Mouse (Mus musculus): ENCODE measurements around the gene Hspb11. TPM values are rescaled to one million over a fixed set of nuclear protein-coding genes. Genes with fewer than 3 reads are reported as not detected.

The Hspb11 gene
- polyA plus RNA-seq, 1 experiment from 2014 or later: 42.0 TPM

Other genes with a start within 250 kb of the Hspb11 start
- gene Mrpl37, start 186.7 kb upstream of the Hspb11 start, polyA plus RNA-seq (2016; fragmentation: Nextera tagmentation; extraction: Ambion mirVana): 94.2 and 95.4 TPM in 2 replicates
- gene Cyb5rl, start 186.6 kb upstream of the Hspb11 start, polyA plus RNA-seq (2016; fragmentation: Nextera tagmentation; extraction: Ambion mirVana): 4.3 and 5.2 TPM in 2 replicates
- 0.34 and 0.37 TPM in 2 replicates for gene Cdcp2, start 156.7 kb upstream of the Hspb11 start, polyA plus RNA-seq (2016; fragmentation: Nextera tagmentation; extraction: Ambion mirVana)
- gene Tmem59, start 75.2 kb upstream of the Hspb11 start, polyA plus RNA-seq (2016; fragmentation: Nextera tagmentation; extraction: Ambion mirVana): 398 and 399 TPM in 2 replicates
- gene Tceanc2, start 74.5 kb upstream of the Hspb11 start, polyA plus RNA-seq (2016; fragmentation: Nextera tagmentation; extraction: Ambion mirVana): 26.9 and 28.8 TPM in 2 replicates
- gene Ldlrad1, start 44.4 kb upstream of the Hspb11 start, polyA plus RNA-seq (2016; fragmentation: Nextera tagmentation; extraction: Ambion mirVana): not detected in 2 replicates
- 66.3 and 67.6 TPM in 2 replicates for gene Lrrc42, start 61 bp upstream of the Hspb11 start, polyA plus RNA-seq (2016; fragmentation: Nextera tagmentation; extraction: Ambion mirVana)
- gene Dio1, start 53.6 kb downstream of the Hspb11 start, polyA plus RNA-seq (2016; fragmentation: Nextera tagmentation; extraction: Ambion mirVana): not detected in 2 replicates
- 48.9 and 50.5 TPM in 2 replicates for gene Yipf1, start 60.8 kb downstream of the Hspb11 start, polyA plus RNA-seq (2016; fragmentation: Nextera tagmentation; extraction: Ambion mirVana)
- 26.7 and 27.1 TPM in 2 replicates for gene Ndc1, start 114.2 kb downstream of the Hspb11 start, polyA plus RNA-seq (2016; fragmentation: Nextera tagmentation; extraction: Ambion mirVana)
- gene Glis1, start 181.0 kb downstream of the Hspb11 start, polyA plus RNA-seq (2016; fragmentation: Nextera tagmentation; extraction: Ambion mirVana): 4.5 and 4.9 TPM in 2 replicates